Mouse (Mus musculus) midbrain, embryonic 13.5 days (tissue): Measurements from ENCODE around the gene Med28. TPM values are rescaled to one million over a fixed set of nuclear protein-coding genes. Genes with fewer than 3 reads are reported as not detected.

Experiments used
- ATAC-seq: fragments of 200-750 bp; cut with Nextera tagmentation; 2 replicates; pipeline ENCODE4 v1.8.0; 2017; ENCODE audit warnings: mild to moderate bottlenecking, moderate TSS enrichment, moderate library complexity
- H3K27ac ChIP-seq: fragments of 300-500 bp; sonication (generic); 2 replicates; pipeline ENCODE4 v1.5.1; 2015; ENCODE audit warnings: inconsistent platforms, mild to moderate bottlenecking, moderate library complexity
- H3K27me3 ChIP-seq: fragments of 300-500 bp; sonication (generic); 2 replicates; pipeline ENCODE4 v1.6.1; 2015; ENCODE audit warnings: mild to moderate bottlenecking, inconsistent platforms
- H3K36me3 ChIP-seq: fragments of 300-500 bp; sonication (generic); 2 replicates; pipeline ENCODE4 v1.6.1; 2015; ENCODE audit warnings: mild to moderate bottlenecking, inconsistent platforms
- H3K4me1 ChIP-seq: fragments of 300-500 bp; sonication (generic); replicated peaks from 2 replicates; pipeline ENCODE4 v1.6.1; 2015; ENCODE audit warnings: inconsistent platforms
- H3K4me2 ChIP-seq: fragments of 300-500 bp; sonication (generic); replicated peaks from 2 replicates; pipeline ENCODE4 v1.6.1; 2015; ENCODE audit warnings: moderate library complexity, mild to moderate bottlenecking, inconsistent platforms
- H3K4me3 ChIP-seq: fragments of 300-500 bp; sonication (generic); replicated peaks from 2 replicates; pipeline ENCODE4 v1.5.1; 2015; ENCODE audit warnings: mild to moderate bottlenecking, inconsistent platforms
- H3K9ac ChIP-seq: fragments of 300-500 bp; sonication (generic); replicated peaks from 2 replicates; pipeline ENCODE4 v1.6.1; 2015; ENCODE audit warnings: mild to moderate bottlenecking, inconsistent platforms
- H3K9me3 ChIP-seq: fragments of 300-500 bp; sonication (generic); 2 replicates; pipeline ENCODE4 v1.6.1; 2016; ENCODE audit warnings: mild to moderate bottlenecking, inconsistent platforms
- WGBS: fragments of 180-500 bp; shearing (Covaris S2); methylation state at CpG from one replicate; pipeline ENCODE4 v1.1.7; 2015; 5-methylcytosine and 5-hydroxymethylcytosine counted together
- polyA plus RNA-seq: library from polyadenylated mRNA; unstranded; fragments of >200 nt; fragmentation: Nextera tagmentation; extraction: Ambion mirVana; gene quantifications from 2 replicates; pipeline ENCODE4 v1.2.1, GENCODE M21; 2015

Gene Med28
- polyA plus RNA-seq, 1 experiment from 2014 or later, result 294 TPM

- WGBS, result 77% methylated on average over 6 of the region's 6 CpGs
- H3K27me3 ChIP-seq, result no peaks in the 10 kb centered on the region
- H3K4me2 ChIP-seq, result no peak overlapping the region
- no peak overlapping the region for H3K4me3 ChIP-seq
- H3K36me3 ChIP-seq, result no peaks in the 10 kb centered on the region
- no peaks in the 10 kb centered on the region for H3K4me1 ChIP-seq
- no peaks in the 10 kb centered on the region for H3K9me3 ChIP-seq
- H3K27ac ChIP-seq, result no peak overlapping the region
- no peak overlapping the region for H3K9ac ChIP-seq
- no peak for ATAC-seq
These were observed 44.0 kb downstream of the Med28 start for GRCm38 (mm10) chr5:45564054-45564453.

- Histone ChIP-seq H3K9ac (no peak overlapping the region), H3K4me1 (no peaks in the 10 kb centered on the region), H3K36me3 (no peaks in the 10 kb centered on the region), H3K4me3 (no peak overlapping the region), H3K27me3 (no peaks in the 10 kb centered on the region), H3K9me3 (no peaks in the 10 kb centered on the region), H3K4me2 (no peak overlapping the region), H3K27ac (no peak overlapping the region)
- ATAC-seq, result no peak
- 86% methylated on average over 1 of the region's 1 CpGs for WGBS
These were observed 45.8 kb downstream of the Med28 start for GRCm38 (mm10) chr5:45565829-45566228.

- no peaks in the 10 kb centered on the region for H3K4me1 ChIP-seq
- H3K27me3 ChIP-seq, result no peaks in the 10 kb centered on the region
- H3K36me3 ChIP-seq, result no peaks in the 10 kb centered on the region
- no peak overlapping the region for H3K4me2 ChIP-seq
- WGBS, result 54% methylated on average over 5 of the region's 5 CpGs
- no peak overlapping the region for H3K27ac ChIP-seq
- H3K9me3 ChIP-seq, result no peaks in the 10 kb centered on the region
- no peak overlapping the region for H3K4me3 ChIP-seq
- H3K9ac ChIP-seq, result no peak overlapping the region
- ATAC-seq, result no peak
These were observed 52.8 kb downstream of the Med28 start for GRCm38 (mm10) chr5:45572816-45573215.

GRCm38 (mm10) chr5:45576716-45577115 is 56.7 kb downstream of the Med28 start:
- no peaks in the 10 kb centered on the region for H3K9me3 ChIP-seq
- no peak overlapping the region for H3K4me2 ChIP-seq
- H3K36me3 ChIP-seq, result no peaks in the 10 kb centered on the region
- H3K9ac ChIP-seq, result no peak overlapping the region
- H3K27me3 ChIP-seq, result no peaks in the 10 kb centered on the region
- H3K27ac ChIP-seq, result no peak overlapping the region
- H3K4me3 ChIP-seq, result no peak overlapping the region
- ATAC-seq, result no peak
- 90% methylated on average over 3 of the region's 3 CpGs for WGBS
- no peaks in the 10 kb centered on the region for H3K4me1 ChIP-seq

GRCm38 (mm10) chr5:45577376-45577775 is 57.3 kb downstream of the Med28 start:
- no peak for ATAC-seq
- no peak overlapping the region for H3K9ac ChIP-seq
- WGBS, result 81% methylated on average over 1 of the region's 1 CpGs
- H3K4me3 ChIP-seq, result no peak overlapping the region
- no peaks in the 10 kb centered on the region for H3K27me3 ChIP-seq
- no peaks in the 10 kb centered on the region for H3K9me3 ChIP-seq
- H3K4me1 ChIP-seq, result no peaks in the 10 kb centered on the region
- no peaks in the 10 kb centered on the region for H3K36me3 ChIP-seq
- H3K27ac ChIP-seq, result no peak overlapping the region
- no peak overlapping the region for H3K4me2 ChIP-seq

Other genes with a start within 250 kb of the Med28 start
- gene Qdpr, start 70.0 kb upstream of the Med28 start, polyA plus RNA-seq, result 116 and 119 TPM in 2 replicates
- 0.64 TPM in 1 of 2 replicates, not detected in the other for gene Clrn2, start 66.5 kb upstream of the Med28 start, polyA plus RNA-seq
- 36.7 and 40.0 TPM in 2 replicates for gene Lap3, start 26.9 kb upstream of the Med28 start, polyA plus RNA-seq
- 1.7 and 1.9 TPM in 2 replicates for gene Fam184b, start 119.4 kb downstream of the Med28 start, polyA plus RNA-seq
- gene Ncapg, start 149.7 kb downstream of the Med28 start, polyA plus RNA-seq, result 22.7 and 26.8 TPM in 2 replicates